Mouse (Mus musculus): ENCODE measurements around the gene Mmp15. TPM values are rescaled to one million over a fixed set of nuclear protein-coding genes. Genes with fewer than 3 reads are reported as not detected.

Mmp15 gene
- 100 to 1,000 TPM; 113 to 155 TPM for total RNA-seq (2021)

- peak; percentile 87 to 91 for DNase-seq
- intact Hi-C loops (cut with DNase I), result loop anchor here (1.0 to 5.0 kb wide), 2 partner anchors 40 to 75 kb away; no protein-coding TSS in a partner anchor
These were observed at the start of gene Mmp15 for GRCm38 (mm10) chr8:95352151-95352870. Gene Mmp15, plus strand, starts transcription at chr8:95352268.

DNA sequence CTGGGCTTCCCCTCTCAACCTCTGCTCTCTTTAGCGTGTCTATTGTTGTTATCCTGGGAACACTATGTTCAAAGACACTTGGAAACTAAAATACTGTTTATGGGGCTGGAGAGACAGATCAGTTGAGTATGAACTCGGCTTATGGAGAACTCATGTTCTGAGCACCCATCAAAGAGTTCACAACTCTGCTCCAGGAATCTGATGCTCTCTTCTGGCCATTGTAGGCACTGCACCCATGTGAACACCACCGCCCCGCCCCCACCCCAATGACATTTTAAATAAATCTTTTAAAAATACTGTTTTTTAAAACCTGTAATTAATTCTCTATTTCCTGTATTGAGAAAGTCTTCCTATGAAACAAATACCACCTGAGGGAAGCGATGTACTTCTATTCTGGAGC is 49.7 kb upstream of the Mmp15 start:
- DNase-seq, result peak; percentile 41 to 59
- intact Hi-C loops (cut with DNase I), result loop anchor here (1.0 to 10.0 kb wide), 2 partner anchors 48 to 368 kb away; no protein-coding TSS in a partner anchor

- intact Hi-C loops (cut with DNase I), result loop anchor here (10.0 kb wide), 1 partner anchor 371 kb away; no protein-coding TSS in a partner anchor
- no peak for DNase-seq
These were observed 46.5 kb upstream of the Mmp15 start for GRCm38 (mm10) chr8:95305526-95305925.

DNA sequence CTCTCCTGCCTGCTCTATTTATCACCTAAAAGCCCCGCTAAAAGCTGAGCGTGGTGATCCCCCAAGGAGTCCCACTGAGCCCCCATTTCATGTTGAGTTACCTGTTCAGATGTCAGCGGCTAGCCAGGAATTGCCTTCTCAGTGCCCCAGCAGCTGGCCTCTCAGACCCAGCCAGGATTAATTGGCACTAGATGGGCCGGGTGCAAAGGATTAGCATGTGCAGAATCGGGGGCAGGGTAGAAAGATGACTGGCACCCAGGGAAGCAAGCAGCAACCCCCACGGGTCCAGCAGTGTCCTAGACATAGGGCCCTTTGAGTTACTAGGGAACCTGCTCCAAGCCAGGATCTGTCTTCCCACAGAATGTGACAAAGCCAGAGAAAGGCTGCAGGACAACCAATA is 45.6 kb upstream of the Mmp15 start, which contains the start of gene Cngb1:
Cngb1 (minus strand) TSS at position 155 of the 400 bp plus-strand sequence.
- DNase-seq, result no peak
- intact Hi-C loops (cut with DNase I), result loop anchor here (10.0 kb wide), 1 partner anchor 372 kb away; no protein-coding TSS in a partner anchor

DNA sequence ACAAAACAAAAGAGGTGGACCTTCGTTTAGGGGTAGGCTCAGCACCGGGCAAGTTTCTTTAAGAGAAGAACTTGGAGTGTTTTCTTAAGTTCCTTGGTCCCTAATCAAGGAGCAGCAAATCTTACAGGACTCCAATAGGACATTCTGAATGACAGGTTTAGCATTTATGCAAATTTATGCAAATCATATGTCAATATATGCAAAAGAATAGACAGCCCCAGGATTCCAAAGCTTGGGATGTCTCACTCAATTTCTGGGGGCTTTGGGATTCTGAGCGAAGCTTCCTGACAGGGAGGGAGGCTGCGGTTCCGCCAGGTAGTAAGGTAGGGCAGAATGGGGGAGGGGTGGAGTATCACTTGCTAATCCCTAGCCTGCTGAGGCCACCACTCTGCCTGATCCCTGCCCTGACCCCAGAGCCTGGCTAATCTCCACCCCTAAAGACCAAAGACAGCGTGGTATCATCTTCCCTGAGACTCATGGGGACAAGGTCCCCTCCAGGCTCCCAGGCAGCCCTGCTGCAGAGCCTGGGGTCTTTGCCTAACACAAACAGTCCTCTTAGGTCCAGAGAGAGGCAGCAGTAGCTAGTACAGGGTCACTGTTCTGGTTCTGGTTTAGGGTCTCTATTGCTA is 41.6 kb upstream of the Mmp15 start, which contains the start of gene Tepp:
Tepp (plus strand) TSS at position 225 of the 629 bp plus-strand sequence.
- intact Hi-C loops (cut with DNase I), result no loop called here
- no peak for DNase-seq

- intact Hi-C loops (cut with DNase I), result no loop called here
- DNase-seq, result no peak
These were observed 39.2 kb upstream of the Mmp15 start for GRCm38 (mm10) chr8:95312836-95313235.

- intact Hi-C loops (cut with DNase I), result no loop called here
- DNase-seq, result no peak
These were observed 38.2 kb upstream of the Mmp15 start for GRCm38 (mm10) chr8:95313857-95314256.

DNA sequence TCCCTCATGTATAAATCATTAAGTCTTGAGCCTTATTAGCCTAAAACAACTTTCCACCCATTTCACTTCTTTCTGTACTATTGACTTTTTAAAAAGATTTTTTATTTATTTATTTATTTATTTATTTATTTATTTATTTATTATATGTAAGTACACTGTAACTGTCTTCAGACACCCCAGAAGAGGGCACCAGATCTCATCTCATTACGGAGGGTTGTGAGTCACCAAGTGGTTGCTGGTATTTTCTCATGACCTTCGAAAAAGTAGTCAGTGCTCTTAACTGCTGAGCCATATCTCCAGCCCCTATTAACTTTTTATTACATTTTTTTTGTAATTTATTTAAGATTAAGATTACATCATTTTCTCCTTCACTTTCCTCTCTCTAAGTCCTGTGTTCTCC is 37.4 kb upstream of the Mmp15 start:
- intact Hi-C loops (cut with DNase I), result no loop called here
- DNase-seq, result no peak

- no peak for DNase-seq
- intact Hi-C loops (cut with DNase I), result no loop called here
These were observed 36.7 kb upstream of the Mmp15 start for GRCm38 (mm10) chr8:95315350-95315749.

- intact Hi-C loops (cut with DNase I), result no loop called here
- DNase-seq, result peak; percentile 53 to 64
These were observed 31.6 kb upstream of the Mmp15 start for GRCm38 (mm10) chr8:95320224-95321139.

DNA sequence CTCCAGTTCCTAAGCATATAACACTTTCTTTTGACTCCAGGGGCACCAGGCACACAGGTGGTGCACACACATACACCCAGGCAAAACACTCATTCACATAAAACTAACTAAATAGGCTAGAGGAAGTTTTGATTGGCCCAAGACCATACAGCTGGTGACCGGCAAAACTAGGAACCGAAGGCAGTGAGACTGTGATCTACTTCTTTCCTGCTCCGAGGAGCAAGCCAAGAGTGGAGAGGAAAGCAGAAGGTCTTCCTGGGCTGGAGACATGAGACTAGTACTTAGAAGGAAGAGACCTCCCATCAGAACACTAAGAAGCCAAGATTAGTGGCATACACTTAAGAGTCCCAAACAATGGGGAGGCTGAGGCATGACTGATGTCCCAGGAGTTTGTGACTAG is 28.9 kb upstream of the Mmp15 start:
- DNase-seq, result peak in 1 of 2 experiments; percentile 35
- intact Hi-C loops (cut with DNase I), result no loop called here

DNA sequence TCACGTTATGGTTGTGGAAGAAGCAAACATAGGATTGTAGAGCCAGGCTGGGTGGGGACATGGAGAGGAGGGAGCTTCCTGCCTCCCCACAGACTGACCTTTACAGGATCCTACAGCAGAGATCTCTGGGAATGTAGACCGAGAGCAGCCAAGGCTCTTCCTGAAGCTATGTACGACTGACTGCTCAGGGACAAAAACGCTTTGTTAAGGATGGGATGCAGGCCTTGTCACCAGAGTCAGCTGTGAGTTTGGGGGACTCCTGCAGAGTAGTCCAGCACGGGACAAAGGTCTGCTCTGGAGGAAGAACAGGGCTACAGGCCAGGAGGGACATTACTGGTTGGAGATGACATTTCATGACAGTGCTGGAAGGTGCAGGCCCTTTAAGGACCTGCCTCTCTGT is 27.4 kb upstream of the Mmp15 start:
- DNase-seq, result no peak
- intact Hi-C loops (cut with DNase I), result no loop called here

DNA sequence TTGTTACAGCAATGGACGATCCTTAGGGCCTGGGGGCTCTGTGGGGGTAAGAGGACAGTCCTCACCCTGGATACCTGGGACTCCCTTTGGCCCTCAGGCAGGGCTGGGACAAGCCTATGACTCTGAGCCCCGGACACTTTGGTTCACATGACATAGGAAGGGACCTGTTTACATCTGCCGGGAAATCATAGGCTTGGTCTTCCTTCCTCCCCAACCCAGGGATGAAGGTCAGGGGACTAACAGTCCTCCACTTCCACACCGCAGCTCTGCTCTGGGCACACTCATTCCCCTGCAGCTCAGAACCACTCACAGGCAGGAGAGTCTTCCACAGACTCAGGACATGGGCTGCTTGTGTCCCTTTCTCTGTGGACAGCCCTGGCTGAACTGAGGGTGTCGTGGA is 25.2 kb upstream of the Mmp15 start:
- no peak for DNase-seq
- intact Hi-C loops (cut with DNase I), result no loop called here

GRCm38 (mm10) chr8:95327866-95328465 is 24.1 kb upstream of the Mmp15 start:
- DNase-seq, result no peak
- intact Hi-C loops (cut with DNase I), result no loop called here

GRCm38 (mm10) chr8:95330367-95330766 is 21.7 kb upstream of the Mmp15 start:
- intact Hi-C loops (cut with DNase I), result no loop called here
- no peak for DNase-seq

DNA sequence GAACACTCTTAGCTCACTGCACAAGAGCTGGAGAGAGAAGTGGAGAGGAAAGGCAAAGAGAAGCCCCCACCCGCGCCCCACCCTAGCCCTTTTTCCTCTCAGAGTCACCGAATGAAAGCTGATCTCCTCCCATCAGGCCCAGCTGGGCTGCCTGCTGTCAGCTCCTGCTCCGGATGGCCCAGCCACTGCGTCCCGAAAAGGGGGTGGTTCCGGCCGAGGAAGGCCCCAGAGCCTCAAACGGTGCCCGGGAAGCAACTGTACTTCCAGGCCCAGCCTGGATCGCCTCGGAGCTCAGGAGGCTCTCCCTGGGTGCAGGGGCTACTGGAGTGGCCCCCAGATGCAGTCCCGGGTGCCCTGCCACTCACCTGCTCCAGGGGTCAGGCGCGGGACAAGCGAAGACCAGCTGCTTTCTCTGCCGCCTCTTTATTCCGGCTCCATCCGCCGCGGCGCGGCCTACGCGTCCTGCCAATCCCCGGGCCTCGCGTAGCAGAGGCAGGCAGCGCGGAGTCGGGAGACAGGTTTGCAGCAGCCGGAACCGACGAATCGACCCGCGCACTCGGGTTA is 20.8 kb upstream of the Mmp15 start:
- intact Hi-C loops (cut with DNase I), result loop anchor here (1.0 kb wide), 1 partner anchor 76 kb away; no protein-coding TSS in a partner anchor
- no peak for DNase-seq

GRCm38 (mm10) chr8:95331720-95332436 is 20.2 kb upstream of the Mmp15 start, which contains the start of the genes Zfp319 and Usb1:
Gene Zfp319, minus strand, starts transcription at chr8:95331950.
Gene Usb1, plus strand, starts transcription at chr8:95332284.
- peak; percentile 96 to 98 for DNase-seq
- intact Hi-C loops (cut with DNase I), result loop anchor here (1.0 kb wide), 1 partner anchor 77 kb away; no protein-coding TSS in a partner anchor

DNA sequence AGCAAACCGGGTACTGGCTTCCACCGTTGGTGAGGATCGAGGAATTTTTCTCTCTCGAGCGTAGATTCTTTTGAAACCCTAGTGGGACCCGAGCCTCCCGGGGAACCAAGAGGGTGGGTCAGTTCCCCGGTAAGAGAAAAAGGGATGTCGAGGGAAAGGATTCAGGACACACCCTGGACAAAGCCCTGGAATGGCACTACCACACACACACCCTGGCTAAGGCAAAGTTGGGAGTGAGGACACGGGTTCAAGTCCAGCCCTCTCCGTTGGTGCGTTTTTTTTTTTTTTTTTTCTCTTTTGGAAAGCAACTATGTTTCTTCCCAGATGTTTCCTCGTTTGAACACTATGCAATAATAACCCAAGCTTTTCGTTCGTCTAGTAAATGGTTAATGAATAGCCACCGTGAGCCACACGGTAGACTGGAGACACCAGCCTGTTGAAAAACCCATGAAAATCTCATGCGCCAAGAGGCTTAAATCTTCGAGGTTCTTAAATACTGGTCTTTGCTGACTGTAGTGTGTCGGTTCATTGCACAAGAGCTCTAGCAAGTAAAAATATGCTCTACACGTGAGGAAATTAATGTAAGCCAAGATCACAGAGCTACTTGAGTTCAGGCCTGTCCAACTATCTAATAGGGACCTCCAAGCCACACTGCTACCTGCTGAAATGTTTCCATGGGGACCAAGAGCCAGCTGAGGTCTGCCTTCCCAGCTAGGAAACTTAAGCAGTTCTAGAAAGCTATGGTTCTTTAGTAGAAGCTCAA is 19.4 kb upstream of the Mmp15 start:
- intact Hi-C loops (cut with DNase I), result no loop called here
- no peak for DNase-seq
